Mouse (Mus musculus) ovary, postnatal 10 days (tissue): ENCODE measurements at regions not wholly inside any gene's neighbourhood (a gene's known extent, or its start where the extent isn't known, plus 50 kb on each side); places are given as distances from the start of the nearest gene placed in this dataset.
A peak's percentile ranks its signal among the peaks of the same experiment; 100 is the strongest.

Source experiments
- DNase-seq: peaks from one replicate; pipeline ENCODE4 v3.0.0; 2022; ENCODE audit warnings: low spot score

GRCm38 (mm10) chr16:18683556-18683955, 53.8 kb upstream of the Sept5 start:
- no peak for DNase-seq

DNA sequence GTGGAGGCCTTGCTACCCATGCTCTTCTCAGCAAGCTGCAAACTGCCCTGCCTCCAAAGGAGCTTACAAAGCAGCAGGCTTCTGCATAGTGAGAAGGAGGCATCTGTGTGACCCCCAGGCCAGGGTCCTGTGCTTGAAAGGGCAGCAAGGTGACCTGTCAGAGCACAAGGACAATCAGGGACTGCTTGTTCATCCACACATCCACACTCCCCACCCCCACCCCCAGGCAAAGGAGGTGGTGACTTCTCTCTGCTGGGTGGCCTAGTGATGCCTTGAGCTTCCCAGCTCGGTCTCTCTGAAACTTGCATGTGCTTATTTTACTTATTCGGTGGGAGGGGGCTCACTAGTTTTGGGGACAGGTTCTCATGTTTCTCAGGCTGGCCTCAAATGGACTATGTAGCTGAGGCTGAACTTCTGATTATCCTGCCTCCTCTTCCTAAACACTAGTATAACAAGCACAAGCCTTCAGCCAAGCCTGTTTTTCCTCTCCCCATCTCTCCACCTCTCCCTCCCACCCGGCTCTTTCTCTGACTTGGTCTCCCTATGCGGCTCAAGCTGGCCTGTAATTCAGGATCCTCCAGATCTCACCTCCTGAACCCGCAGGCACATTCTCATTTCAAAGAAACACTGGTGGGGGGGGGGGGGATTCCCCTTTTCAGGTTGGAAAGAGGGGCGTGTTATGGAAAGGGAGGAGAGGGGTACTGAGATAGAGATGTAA, 56.4 kb upstream of the Sept5 start:
- DNase-seq: no peak

DNA sequence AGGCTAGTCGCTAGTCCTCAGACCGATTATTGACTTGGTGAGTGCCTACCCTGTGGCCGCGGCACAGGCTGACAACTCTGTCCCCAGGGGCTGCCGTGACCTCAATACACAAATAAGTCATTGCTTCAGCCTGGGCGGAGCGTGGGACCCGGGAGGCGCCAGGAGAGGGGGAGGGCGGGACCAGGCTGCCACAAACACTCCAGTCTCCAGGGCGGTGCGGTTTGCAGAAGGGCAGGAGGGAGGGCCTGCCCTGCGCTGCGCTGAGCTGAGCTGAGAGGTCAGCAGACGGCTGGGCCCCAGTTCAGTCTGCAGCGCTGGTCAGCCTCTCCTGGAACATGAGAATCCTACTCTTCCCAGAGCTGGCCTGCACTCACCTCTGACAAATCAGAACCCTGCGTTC, 57.2 kb upstream of the Sept5 start:
- peak; percentile 49 for DNase-seq

DNA sequence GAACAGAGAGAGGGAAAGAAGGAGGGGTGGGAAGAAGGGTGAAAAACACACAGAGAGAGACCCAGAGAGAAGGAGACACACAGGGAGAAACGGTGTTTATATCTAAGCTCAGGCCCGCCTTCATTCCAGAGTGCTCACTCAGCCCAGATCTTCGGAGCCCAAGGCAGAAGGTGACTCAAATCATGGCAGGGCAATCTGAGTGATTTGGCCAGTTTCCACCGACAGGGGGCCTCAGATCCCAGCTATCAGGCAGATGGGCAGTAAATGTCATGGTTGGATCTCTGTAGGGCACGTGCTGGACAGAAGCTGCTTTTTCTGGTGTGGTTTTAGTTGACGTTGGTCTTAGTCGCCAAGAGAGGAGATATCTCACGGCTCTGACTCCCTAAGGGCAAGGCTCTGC, 57.6 kb upstream of the Sept5 start:
- DNase-seq: peak; percentile 21

DNA sequence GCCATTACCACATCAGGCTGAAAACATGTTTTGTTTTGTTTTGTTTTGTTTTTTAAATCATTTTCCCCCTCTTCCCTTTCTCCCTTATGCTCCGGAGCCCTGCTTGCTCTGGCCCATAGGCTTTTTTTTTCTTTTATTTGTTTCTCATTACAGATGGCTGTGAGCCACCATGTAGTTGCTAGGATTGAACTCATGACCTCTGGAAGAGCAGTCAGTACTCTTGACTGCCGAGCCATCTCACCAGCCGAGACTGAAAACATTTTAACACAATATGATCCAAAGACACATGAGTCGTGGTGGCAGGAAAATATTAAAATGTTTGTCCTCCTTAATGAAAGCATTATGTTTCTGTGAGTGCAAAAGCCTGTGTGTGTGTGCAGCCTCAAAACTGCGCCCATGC, 65.8 kb upstream of the Sept5 start:
- DNase-seq: no peak

GRCm38 (mm10) chr16:18696074-18696819, 66.5 kb upstream of the Sept5 start:
- DNase-seq: peak; percentile 87

GRCm38 (mm10) chr16:18696820-18697168, 67.0 kb upstream of the Sept5 start:
- no peak for DNase-seq

DNA sequence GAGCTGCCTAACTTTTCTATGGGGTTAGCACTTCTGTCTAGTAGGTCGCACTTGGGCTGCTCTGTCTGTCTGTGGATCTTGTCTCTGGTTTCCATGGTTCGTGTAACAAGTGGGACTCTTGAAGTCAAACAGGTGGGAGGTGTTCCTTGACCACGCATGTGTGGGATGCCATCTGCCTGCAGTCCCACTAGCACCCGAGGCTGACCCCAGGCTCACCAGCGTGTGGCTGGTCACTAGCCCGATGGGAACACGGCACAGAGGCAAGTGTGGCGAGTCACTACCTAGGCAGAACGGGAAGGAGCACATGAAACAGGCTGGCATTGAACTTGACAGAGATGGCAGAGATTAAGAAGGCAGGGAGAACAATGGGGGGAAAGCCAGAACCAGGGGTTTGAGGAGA, 72.5 kb upstream of the Cldn5 start:
- no peak for DNase-seq

DNA sequence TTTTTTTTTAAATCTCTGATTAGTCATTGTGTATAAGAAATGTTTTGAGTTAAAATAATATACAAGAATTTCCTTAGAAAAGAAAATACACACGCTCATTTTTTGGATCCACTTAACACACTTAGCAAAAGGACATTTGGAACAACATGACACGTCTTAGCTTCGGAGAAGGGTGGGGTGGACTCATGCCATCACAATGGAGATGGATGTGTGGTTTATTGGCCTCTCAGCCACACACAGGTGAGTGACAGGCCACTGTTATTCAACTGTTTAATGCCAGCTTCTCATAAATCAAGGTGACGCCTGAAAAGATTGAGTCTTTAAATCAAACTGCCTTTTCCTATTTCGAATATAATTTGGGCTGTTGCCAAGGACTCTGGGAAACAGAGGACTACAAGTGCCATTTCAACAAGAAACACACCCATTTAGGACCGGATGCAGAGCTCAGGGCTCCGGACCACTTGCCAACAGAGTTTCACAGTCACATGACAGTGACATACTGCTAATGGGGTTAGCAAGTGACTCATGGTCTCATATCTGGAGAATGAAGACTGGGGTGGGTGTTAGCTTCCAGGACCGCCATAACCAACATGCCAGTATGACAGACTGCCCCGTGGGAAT, 71.5 kb upstream of the Cldn5 start:
- no peak for DNase-seq

DNA sequence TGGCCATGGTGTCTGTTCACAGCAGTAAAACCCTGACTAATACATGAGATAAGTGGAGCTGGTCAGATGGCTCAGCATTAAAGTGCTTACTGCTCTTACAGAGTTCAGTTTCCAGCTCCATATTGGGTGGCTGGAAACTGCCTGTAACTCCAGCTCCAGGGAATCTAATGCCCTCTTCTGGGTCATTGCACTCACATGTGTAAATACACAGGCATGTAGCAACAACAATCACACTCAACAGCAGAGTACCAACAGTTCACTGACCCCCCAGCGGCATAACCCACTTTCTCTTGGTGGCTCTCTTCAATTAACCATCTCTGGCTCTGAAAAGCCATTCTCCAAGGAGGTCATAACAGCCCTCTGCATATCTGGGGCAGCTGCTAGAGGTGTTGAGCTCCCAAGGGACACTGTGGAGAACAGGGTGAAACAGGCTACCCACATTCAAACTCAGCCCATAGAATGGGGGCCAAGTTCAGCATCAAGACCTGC, 65.0 kb upstream of the Cldn5 start:
- no peak for DNase-seq

DNA sequence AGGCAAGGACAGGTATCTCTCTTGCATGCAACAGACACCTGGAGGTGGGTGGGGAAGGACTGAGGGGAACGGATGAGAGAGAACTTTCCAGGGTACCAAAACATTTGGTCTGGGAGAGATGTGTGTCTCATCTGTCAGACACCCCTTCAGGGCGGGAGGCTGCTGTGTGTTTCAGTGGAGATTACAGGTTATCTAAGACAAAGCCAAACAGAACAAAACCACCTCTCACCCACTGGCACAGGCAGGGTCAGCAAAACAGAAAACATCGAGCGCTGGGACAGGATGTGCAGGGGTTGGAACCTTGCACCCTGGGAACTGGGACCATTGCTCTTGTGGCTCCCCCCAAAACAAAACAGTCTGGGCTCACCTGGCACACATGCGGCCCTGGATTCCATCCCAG, 63.6 kb upstream of the Cldn5 start:
- DNase-seq: no peak

DNA sequence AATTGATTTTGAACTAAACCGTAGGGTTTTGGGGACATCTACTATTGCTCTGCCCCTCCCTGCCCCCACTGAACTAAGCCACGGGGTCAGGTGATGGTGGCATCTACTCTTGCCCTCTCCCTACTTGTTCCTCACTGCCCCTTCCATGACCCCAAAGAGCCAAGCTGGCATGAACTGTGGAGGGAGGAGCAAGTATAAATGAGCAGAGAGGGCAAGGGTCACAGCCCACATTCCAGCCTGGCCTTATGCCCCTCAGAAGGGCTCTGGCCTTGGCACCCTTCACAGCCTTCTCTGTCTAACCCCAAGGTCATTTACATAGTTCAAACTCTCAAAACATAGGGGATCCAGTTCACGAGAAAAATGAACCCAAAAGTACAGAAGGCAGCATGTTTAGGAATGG, 61.3 kb upstream of the Cldn5 start:
- no peak for DNase-seq

GRCm38 (mm10) chr16:18718040-18718439, 58.6 kb upstream of the Cldn5 start:
- no peak for DNase-seq

GRCm38 (mm10) chr16:18720433-18721233, 56.0 kb upstream of the Cldn5 start:
- no peak for DNase-seq

DNA sequence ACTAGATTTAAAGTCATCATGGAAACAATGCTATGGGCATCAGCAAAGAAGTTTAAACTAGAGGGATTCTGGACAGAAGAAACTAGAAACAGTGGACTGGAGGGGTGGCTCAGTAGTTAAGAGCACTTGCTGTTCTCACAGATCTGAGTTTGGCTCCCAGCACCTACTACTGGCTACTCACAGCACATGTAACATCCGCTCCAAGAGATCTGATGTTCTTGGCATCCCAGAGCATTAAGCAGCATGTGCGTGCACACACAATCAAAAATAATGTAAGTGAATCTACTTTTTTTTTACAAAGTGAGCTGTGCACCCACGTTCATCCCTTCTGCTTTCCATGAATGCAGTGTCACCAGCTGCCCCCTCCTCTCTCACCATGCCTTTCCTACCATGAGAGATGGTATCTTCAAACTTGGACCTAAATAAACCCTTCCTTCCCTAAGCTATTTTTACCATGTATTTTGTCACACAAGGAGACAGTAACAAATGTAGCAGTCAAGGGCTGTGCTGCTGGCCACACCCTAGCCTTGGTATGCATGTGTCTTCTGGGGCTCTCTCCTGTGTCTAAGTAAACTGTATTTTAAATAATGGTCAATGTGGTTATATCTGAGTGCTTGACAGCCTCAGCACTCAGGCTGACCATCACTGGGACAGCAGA, 53.3 kb upstream of the Cldn5 start:
- no peak for DNase-seq

- DNase-seq: no peak
Observed at GRCm38 (mm10) chr16:18723874-18724273, 52.8 kb upstream of the Cldn5 start.

GRCm38 (mm10) chr16:18724706-18725105, 51.9 kb upstream of the Cldn5 start:
- DNase-seq: no peak
